Mouse (Mus musculus) lung, postnatal 10 days (tissue): Measurements from ENCODE around the gene Zfp384.

ENCODE experiments used
- DNase-seq: peaks from one replicate; pipeline ENCODE4 v3.0.0; 2021

Gene Zfp384

DNA sequence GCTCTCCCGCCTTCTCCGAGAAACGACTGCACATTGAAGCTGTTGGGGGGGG is at the start of gene Zfp384:
Zfp384 (plus strand) TSS at position 17 of the 52 bp plus-strand sequence.
- no peak for DNase-seq

DNA sequence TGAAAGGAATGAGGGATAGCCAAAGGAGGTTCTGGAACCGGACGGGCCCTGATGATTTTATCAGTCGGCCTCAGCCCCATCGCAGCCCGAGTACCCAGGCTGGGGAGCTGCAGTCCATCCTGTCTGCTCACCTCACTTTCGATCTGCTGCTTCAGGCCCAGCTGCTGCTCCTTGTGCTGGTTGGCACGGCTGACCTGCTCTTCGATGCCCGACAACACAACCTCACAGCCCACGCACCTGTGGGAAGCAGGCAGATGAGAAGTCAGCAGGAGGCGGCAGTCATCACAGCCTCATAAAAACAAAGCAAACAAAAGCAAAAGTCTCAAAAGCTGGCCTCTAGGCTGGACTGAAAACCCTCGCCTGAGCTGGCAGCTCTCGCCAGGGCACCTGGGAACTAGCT is 49.0 kb upstream of the Zfp384 start:
- DNase-seq: no peak

DNA sequence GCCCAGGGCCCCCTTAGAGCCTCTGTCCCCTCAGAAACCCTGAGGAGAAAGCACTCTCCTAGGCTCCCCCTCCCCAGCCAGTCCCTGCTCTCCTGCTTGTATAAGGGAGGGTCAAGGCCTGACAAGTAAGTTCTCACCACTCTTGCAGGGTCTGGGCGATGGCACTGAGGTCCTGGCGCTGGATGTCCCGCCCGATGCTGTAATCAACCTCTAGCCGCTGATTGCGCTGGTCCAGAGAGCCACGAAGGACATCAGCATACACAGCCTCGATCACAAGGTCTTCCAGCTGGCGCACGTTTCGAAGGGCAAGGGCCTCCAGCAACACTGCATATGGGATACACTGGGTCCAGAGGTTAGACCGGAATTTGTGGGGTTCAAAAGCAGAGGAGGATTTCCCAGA is 47.9 kb upstream of the Zfp384 start:
- DNase-seq: no peak

DNA sequence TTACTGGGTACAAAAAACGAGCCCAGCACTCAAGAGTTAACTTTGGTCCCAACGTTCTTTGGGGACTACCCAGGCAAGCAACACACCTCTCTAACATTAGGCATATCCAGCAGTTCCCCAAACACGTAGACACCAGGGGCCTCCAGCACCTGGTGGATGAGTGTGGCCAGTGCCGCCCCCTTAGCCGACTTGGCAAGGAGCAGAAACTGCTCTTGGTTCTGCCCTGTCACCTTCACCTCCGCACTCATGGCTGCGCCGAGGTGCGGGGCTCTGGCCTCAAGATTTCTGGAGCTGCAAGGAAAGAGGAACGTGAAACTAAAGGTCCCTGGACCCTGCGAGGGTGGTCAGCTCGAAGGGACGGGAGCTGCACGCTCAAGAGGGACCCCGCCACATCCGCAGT is 44.3 kb upstream of the Zfp384 start:
- DNase-seq: peak; percentile 14

DNA sequence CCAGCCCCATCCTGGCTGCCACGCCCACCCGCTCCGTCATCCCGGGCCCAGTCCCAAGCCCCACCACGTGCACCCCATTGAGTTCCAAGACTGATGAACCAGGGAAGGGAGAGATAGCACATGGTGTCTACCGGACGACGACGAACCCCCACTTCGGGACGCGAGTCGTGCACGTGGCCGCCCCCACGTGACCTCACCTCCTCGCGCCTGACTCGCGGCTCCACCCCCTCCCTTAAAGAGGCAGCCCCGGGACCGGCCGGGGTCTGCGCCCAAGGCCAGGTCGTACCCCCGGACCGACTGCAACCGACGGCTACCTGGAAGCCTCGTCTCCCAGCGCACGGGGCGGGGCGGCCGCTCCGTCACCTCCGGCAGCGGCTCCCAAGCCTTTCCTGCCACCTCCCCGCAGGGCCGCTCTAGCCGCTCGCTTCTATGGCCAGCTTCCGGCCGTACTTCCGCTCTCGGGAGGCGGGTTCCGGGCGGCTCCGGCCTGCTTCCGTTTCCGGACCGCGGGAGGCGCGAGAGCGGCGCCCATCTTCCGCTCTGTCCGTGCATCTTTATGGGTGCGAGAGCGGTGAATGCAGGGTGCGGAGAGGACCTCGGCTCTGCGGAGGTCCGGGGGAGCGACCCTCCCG is 43.7 kb upstream of the Zfp384 start, which contains the start of gene Cops7a:
Cops7a (minus strand) TSS at position 451 of the 632 bp plus-strand sequence.
- peak; percentile 97 for DNase-seq

DNA sequence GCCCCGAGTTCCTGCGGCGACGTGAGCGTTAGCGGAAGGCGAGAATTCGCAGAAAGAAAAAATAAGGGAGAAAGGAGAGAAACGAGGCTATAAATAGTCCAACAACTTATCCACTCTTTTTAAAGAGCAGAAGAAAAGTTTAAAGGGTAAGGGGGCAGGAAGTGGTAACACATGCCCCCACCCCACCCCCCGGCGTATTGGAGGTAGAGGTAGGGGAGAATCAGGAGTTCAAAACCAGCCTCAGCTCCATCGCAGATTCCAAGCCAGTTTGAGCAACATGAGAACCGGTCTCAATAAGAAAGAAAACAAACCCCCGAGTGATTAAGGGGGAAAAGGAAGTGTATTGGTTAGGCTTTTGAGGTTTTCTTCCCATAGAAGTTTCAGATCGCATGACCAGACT is 43.2 kb upstream of the Zfp384 start:
- no peak for DNase-seq

DNA sequence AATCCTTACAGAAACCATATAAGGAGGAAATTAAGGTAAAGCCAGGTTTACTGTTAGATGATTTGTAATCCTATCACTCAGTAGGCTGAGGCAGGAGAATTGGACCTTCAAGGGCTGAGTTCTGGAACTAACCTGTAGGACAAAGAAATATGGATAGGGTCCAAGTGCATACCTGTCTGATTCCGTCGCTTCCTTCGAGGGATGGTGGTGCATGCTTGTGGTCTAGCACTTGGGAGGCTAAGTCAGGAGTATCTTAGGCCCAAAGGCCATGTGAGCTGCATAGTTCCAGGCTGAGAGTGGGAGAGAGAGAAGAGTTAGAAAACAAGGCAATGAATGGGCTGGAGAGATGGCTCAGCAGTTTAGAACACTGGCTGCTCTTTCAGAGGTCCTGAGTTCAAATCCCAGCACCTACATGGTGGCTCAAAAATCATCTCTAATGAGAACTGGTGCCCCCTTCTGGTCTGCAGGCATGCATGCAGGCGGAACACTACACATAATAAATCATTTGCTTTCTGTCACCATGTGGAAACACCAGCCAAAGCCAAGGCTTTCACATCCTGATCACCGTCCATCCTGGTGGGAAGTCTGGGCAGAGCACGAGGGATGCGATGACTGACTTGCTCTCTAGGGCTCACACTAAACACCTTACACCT is 42.4 kb upstream of the Zfp384 start:
- peak; percentile 43 for DNase-seq

DNA sequence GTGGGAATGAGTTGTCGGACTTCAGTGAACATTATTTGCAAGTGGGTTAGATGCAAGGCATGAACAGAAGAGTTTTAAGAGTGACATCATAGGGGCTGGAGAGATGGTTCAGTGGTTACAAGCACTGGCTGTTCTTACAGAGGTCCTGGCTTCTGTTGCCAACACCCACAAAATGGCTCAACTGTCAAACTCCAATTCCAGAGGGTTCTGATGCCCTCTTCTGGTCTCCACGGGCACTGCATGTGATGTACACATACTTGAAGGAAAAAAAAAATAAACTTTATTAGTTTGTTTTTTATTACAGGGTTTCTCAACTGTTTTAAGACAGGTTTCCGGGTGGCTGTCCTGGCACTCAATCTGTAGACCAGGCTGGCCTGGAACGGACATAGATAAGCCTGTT is 41.2 kb upstream of the Zfp384 start:
- DNase-seq: peak; percentile 66

DNA sequence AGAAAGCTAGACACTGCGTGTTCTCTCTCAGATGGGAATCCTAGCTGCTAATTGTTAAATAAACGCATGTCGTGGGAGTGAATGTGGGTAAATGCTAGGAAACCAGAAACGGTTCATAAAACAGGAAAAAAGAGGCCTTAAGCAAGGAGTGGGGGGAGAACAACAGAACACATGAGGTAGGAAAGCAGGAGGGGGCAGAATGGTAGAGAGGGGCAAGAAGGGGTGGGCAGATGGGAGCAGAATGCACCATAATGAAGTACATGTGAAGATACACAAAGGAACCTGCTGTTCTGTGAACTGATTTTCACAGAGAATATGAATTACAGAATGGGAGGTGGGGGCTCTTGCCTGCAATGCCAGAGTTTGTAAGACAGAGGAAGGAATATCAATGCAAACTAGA is 16.7 kb upstream of the Zfp384 start:
- DNase-seq: no peak

DNA sequence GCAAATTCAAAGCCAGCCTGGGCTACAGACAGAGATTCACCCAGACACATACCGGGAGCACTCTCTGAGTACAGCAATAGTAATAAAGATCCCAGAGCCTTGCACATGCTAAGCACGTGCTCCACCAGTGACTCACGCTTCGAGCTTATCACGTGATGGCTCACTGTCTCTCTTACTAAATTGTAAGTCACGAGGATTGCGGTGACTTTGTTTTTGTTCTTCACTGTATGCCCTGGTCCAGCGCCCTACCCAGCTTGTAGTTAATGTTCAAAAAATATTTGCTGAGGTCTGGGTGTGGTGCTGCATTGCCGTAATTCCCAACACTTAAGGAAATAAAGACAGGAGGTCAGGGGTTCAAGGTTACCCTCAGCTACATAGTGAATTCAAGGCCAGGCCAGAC is 15.6 kb upstream of the Zfp384 start:
- no peak for DNase-seq

DNA sequence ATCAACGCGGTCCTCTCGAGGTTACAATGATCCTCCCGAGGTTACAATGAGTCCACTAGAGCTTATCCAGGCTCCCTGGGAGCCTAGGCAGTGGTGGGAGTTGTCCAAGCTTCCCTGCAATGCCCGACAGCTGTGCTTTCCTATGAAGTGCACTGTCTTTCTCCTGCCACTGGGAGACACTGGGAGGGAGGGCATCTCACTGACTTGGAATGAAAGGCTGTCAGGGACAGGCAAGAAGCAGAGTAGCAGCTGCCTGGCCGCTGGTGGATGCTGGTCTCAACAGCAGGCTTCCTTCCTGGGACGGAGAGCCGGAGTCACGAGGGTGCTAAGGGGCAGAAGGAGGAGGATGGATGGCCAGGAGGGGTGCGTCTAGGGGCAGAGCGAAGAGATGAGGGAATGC is 15.1 kb upstream of the Zfp384 start:
- peak; percentile 63 for DNase-seq

DNA sequence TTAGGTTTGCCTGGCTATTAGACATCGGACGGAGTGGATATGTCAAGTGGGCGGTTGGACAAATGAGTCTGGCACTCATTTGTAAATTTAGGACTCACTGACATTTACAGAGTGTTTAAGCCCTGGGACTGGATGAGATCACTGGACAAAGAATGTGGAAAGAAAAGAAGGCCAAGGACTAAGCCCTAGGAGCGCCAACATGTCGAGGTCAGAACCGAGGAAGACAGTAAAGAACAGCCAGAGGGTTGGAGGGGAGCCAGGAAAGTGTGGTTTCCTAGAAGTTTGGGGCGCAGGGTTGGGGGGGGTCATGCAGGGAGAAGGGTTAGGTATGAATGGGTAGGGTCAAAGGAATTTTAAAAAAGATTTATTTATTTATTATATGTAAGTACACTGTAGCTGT is 13.7 kb upstream of the Zfp384 start:
- DNase-seq: no peak

DNA sequence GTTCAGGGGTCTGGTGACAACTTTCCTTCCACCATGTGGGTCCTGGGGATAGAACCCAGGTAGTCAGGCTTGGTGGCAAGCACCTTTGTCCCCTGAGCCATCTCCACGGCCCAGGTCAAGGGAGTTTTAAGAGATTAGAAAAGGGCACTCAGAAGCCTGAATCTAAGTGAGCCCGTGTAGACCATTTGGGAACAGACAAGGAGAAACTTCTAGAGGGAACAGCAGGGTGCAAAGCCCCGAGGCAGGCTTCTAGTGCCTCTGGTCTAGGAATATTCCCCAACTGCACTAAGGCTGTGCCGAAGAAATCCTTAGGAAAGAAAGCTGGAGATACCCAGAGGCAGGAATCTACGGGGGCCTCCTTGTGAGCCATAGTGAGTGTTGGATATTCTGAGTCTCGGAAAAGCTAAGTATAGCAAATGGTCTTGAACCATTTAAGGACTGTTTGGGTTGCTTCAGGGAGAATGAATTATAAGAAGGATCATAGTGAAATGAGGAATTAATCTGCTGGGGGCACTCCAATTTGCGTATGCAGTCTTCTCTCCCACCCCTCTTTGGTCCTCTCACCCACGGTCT is 13.0 kb upstream of the Zfp384 start:
- no peak for DNase-seq

DNA sequence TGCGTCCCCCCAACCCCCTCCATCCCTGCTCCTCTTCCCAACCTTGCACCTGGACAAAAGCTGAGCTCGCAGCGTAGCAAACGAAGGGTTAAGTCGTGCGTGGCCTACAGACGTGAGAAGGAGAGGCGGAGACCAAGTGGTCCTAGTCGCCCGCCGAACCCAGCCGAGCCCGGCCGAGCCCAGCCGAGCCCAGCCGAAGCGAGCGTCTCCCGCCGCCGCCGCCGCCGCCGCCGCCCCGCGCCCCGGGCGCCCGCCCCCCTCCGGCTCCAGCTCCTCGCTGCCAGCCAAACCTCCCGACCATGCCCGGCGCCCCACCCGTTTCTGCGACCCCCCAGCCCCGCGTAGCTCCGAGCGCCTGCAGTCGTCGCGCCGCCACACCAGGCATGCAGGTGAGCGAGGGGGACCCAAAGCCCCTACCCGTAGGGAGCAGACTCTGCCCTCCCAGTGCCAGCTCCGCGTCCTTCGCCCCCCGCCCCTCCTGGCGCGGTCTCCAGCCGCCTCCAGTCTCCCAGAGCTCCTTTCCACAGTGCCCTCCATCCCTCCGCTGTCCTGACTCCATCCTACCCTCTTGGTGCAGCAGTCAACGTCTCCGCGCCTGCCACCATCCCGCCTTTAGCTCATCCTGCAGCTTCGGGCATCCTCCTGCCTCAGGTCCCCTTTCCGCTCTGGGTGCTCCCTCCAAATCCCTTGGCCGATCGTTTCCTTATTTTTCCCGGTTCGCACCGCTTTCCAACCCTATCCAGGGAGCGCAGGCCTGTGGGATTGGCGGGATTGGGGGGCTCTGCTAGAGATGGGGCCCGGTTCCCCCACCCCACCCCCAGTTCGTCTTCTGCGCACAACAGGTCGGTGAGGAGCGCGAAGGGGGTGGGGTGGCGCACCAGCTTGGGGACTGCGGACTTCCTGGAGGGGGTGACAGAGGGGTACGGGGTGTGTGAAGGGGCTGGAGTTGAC is 12.1 kb upstream of the Zfp384 start, which contains the start of gene Pianp:
Pianp (plus strand) TSS at position 144 of the 951 bp plus-strand sequence.
- peak; percentile 87 for DNase-seq

DNA sequence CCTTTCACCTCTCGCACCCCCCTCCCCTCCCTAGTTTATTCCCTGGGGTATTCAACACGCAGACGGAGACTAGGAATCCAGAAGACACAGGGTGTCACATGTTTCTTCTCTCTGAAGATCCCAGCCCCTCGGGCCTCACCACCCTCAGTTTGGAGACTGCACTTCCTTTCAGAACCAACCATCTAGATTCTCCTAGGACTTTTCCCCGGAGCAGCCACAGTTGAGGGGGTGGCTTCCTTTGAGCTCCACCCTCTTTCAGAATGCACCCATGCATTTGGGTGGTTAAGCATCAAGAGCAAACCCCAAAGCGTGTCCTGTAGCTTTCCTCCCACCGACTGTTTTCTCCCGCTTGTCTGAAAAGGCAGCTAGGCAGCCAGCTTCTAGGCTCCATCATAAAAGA is 10.9 kb upstream of the Zfp384 start:
- peak; percentile 7 for DNase-seq

DNA sequence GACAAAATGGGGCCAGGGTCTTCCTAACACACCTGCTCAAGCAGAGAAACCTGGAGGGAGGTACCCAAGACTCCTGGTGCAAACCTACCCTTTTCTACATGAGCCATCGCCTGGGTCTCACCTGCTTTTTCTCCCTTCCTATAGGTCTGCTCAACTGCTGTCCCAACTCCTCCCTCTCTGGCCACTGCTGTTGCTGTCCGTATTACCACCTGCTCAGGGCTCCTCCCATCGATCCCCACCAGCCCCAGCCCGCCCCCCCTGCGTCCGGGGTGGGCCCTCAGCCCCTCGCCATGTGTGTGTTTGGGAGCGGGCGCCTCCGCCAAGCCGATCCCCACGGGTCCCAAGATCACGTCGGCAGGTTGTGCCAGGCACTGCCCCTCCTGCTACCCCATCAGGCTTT is 9.9 kb upstream of the Zfp384 start:
- DNase-seq: no peak

DNA sequence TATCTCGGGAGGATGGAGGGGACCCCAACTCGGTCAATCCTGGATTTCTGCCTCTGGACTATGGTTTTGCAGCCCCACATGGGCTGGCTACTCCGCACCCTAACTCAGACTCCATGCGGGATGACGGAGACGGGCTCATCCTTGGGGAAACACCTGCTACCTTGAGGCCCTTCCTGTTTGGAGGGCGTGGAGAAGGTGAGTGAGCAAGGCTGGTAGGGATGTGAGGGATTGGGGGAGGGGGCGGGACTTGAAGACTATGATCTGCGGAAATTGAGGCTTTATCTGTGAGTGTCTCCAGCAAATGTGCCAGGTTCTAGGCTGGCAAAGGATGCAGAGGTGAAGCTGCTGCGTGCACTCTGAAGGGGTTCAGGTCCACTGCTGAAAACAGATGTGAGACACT is 9.4 kb upstream of the Zfp384 start:
- DNase-seq: no peak

DNA sequence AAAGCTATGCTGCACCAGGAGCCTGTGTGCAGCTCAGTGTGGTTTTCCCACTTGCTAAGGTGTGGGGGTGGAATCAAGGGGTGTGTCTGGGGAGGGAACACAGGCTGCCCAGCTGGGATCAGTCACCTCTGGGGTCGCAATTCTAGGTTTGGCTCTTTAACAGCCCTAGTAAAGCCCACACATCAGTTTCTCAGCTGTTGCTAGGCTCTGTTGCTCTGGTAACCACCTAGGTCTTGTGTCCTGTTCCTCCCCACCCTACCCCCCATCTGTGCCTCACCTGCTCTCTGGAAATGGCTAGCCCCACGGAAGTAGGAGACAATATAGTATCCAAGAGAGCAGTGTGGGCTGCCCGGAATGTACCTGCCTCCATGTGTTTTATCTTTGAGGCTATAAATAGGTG is 5.2 kb upstream of the Zfp384 start:
- DNase-seq: no peak

DNA sequence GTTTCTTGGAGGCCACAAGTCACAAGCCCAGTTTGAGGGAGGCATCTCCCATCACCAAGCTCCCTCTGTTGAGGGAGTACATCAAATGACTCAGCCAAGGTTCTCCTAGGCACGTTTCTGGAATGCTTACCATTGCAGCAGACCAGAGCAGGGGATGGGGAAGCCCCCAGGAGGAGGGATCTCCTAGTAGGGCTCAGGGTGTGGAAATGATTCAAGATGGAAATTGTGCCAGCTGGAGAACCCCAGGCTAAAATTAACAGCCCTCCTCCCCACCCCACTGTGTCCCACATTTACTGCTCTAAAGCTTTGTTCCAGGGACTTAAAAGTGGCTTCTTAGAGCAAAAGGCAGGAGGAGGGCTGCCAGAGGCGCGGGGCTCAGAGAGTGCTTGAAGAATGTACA is 3.9 kb upstream of the Zfp384 start:
- no peak for DNase-seq

DNA sequence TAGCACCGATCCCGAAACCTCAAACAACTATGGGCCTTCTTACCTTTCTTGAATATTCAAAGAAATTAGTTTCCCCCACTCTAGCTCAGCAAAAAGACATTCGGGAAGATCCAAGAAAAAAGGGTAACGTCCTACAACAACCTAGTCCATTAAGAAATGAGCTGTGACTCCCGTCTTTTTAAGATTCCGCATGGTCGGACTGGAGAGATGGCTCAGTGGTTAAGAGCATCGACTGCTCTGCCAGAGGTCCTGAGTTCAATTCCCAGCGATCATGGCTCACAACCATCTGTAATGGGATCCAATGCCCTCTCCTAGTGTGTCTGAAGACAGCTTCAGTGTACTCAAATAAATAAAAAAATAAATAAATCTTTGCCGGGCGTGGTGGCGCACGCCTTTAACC is 885 bp upstream of the Zfp384 start:
- DNase-seq: peak; percentile 7

DNA sequence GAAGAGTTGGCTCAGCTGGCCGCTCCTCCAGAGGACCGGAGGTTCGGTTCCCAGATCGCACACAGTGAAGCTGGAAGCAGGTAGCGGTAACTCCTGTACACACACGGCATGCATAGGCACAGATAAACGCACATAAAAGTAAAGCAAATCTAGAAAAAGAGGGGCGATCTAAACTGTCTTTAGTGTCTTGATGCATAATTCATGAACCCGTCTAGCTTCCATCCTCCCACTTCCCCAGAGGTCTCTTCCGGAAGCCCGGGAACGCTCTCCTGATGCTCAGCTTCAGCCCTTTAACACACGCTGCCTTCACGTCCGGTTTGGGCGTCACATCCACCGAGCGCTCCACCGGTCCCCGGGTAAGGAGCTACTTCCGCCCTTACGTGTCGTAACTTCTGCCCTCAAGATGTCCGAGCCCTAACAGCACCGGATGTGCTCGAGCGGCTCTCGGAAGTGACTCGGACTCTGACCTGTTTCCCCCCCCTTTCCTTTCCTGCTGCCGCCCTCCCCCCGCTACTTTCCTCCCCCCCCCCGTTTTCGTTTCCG is 288 bp upstream of the Zfp384 start:
- DNase-seq: peak; percentile 99

DNA sequence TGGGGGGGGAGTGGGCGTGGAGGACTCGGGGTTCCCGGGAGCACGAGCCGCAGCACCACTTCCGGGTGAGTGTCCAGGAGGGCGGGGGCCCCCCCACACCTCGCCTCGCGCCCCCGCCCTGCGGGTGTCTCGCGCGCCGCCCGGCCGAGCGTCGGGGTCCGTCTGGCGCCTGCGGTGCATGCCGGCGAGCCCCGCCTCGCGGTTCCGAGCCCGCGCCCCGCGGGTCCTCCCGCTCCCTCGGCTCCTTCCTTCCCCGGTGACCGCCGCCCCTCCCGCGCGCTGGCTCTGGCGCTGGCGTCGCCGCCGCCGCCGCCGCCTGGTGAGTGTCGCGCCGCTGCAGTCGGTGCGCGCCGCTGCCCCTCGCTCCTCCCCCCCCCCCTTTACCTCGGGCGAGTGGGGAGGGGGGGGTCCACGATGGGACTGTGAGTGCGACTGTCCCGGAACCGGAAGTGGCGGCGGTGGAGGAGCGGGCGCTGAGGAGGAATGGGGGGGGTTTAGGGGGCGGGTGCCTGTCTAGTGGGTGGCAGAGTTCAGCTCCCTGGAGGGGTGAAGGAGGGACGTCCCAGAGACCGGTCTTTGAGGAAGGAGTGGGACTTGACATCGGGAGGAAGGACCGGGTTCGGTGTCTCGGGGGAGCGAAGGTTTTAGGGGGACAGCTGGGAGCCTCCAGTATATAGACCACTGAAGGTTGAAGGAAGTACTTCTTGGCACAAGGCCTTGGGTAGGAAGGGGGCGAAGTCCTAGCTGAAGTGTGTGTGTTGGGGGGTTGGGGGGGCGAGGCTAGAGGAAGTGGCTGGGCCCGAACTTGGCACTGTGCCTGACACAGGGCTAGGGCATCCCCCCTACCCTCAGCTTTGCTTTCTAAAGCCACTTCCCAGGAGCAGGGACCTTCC is 482 bp downstream of the Zfp384 start:
- DNase-seq: peak; percentile 90

DNA sequence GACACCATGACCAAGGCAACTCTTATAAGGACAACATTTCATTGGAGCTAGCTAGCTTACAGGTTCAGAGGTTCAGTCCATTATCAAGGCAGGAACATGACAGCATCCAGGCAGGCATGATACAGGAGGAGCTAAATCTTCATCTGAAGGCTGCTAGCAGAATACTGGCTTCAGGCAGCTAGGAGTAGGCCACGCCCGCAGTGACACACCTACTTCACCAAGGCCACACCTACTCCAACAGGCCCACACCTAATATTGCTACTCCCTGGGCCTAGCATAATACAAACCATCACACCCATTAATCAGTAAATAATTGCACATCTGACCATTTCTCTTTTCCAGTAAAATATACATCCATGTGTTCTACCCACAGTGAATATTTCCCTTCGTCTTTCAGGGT is 8.7 kb downstream of the Zfp384 start:
- no peak for DNase-seq
